Mouse (Mus musculus) spleen, adult 2 months (tissue): ENCODE data around the gene Pdia3.

Source experiments
- CTCF ChIP-seq: fragments of 200-500 bp; IDR thresholded peaks from 2 replicates; pipeline ENCODE4 v1.5.1; 2011; ENCODE audit warnings: mild to moderate bottlenecking, inconsistent platforms; ENCODE audit not compliant: insufficient read depth, insufficient read length, insufficient replicate concordance; ENCODE audit errors: extremely low read depth
- POLR2A ChIP-seq: fragments of 200-500 bp; IDR thresholded peaks from 2 replicates; pipeline ENCODE4 v1.6.1; 2011; ENCODE audit warnings: low read depth, low read length, inconsistent platforms

- TF ChIP-seq CTCF (no peak), POLR2A (no peak)
Observed at GRCm38 (mm10) chr2:121434854-121435253, 21.3 kb downstream of the Pdia3 start.
